Comparison of ENCODE assay signal across 32 mouse cellular contexts in the genomic region with DNA sequence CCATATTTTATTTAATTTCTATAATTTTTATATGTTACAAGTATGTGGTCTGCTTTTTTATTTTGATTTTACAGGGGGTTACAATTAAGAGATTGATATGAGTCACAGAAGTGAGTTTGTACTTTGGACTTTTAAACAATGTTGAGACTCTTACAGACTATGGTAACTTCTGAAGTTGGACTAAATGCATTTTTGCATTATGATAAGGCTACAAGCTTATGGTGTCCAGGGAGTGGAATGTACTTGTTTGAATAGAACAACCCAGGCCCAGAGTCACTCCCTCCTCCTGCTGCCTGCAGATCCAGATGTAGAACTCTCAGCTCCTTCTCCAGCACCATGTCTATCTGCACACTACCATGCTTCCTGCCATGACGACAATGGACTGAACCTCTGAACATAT.
"Had no signal": no experiment of that assay in that cellular context is flagged by ENCODE, and none has a peak within 500 bp of the region (broad histone marks: within the 10 kb centered on the region; RNA-seq: fewer than 3 reads in every experiment).

No protein-coding gene starts in this region.

- H3K4me3 ChIP-seq: left cerebral cortex, adult 2 months; limb, embryonic 10.5 days; limb, embryonic 12.5 days; limb, embryonic 13.5 days; limb, embryonic 15.5 days; liver, embryonic 12.5 days; liver, embryonic 13.5 days; liver, embryonic 15.5 days; lung, embryonic 15.5 days; megakaryocyte, embryonic 14.5 days; midbrain, embryonic 10.5 days; midbrain, embryonic 12.5 days; midbrain, embryonic 13.5 days; midbrain, embryonic 15.5 days; myocyte had no signal

- H3K9me3 ChIP-seq: limb, embryonic 10.5 days; limb, embryonic 12.5 days; limb, embryonic 13.5 days; limb, embryonic 15.5 days; liver, embryonic 12.5 days; liver, embryonic 13.5 days; liver, embryonic 15.5 days; lung, embryonic 15.5 days; megakaryocyte, embryonic 14.5 days; midbrain, embryonic 10.5 days; midbrain, embryonic 12.5 days; midbrain, embryonic 13.5 days; midbrain, embryonic 15.5 days had no signal

- H3K4me2 ChIP-seq: limb, embryonic 12.5 days; limb, embryonic 13.5 days; limb, embryonic 15.5 days; liver, embryonic 11.5 days; liver, embryonic 12.5 days; liver, embryonic 13.5 days; liver, embryonic 15.5 days; lung, embryonic 14.5 days; lung, embryonic 15.5 days; midbrain, embryonic 11.5 days; midbrain, embryonic 12.5 days; midbrain, embryonic 13.5 days; midbrain, embryonic 15.5 days had no signal

- H3K9ac ChIP-seq: limb, embryonic 12.5 days; limb, embryonic 13.5 days; limb, embryonic 15.5 days; liver, embryonic 12.5 days; liver, embryonic 13.5 days; liver, embryonic 14.5 days; liver, embryonic 15.5 days; liver, postnatal 0 days; lung, embryonic 14.5 days; lung, embryonic 15.5 days; midbrain, embryonic 12.5 days; midbrain, embryonic 13.5 days; midbrain, embryonic 15.5 days had no signal

- ATAC-seq: liver, embryonic 12.5 days; liver, postnatal 0 days; lung, postnatal 0 days; midbrain, embryonic 13.5 days; midbrain, embryonic 15.5 days; midbrain, embryonic 16.5 days had no signal

- H3K36me3 ChIP-seq: limb, embryonic 10.5 days; limb, embryonic 12.5 days; limb, embryonic 13.5 days; limb, embryonic 15.5 days; liver, embryonic 12.5 days; liver, embryonic 13.5 days; liver, embryonic 15.5 days; lung, embryonic 15.5 days; midbrain, embryonic 10.5 days; midbrain, embryonic 12.5 days; midbrain, embryonic 13.5 days; midbrain, embryonic 15.5 days had no signal

- H3K27me3 ChIP-seq: limb, embryonic 15.5 days; liver, embryonic 12.5 days; liver, embryonic 13.5 days; liver, embryonic 15.5 days; lung, embryonic 15.5 days; midbrain, embryonic 15.5 days had no signal

- DNase-seq: left cerebral cortex, postnatal 4 days; liver; liver, embryonic 13.5 days; liver, postnatal 0 days; lung, adult 18-20 months; lung, adult 2 months; lung, embryonic 14.5 days; lung, postnatal 10 days; lung, postnatal 14 days; lung, postnatal 36 days; lung, postnatal 4 days; midbrain, embryonic 14.5 days had no signal

- H3K4me1 ChIP-seq: limb, embryonic 10.5 days; limb, embryonic 12.5 days; limb, embryonic 13.5 days; limb, embryonic 15.5 days; liver, embryonic 12.5 days; liver, embryonic 13.5 days; liver, embryonic 15.5 days; lung, embryonic 15.5 days; midbrain, embryonic 10.5 days; midbrain, embryonic 12.5 days; midbrain, embryonic 13.5 days; midbrain, embryonic 15.5 days had no signal

- H3K27ac ChIP-seq: left cerebral cortex, adult 2 months; limb, embryonic 10.5 days; limb, embryonic 12.5 days; limb, embryonic 13.5 days; limb, embryonic 15.5 days; liver, embryonic 12.5 days; liver, embryonic 13.5 days; liver, embryonic 14.5 days; liver, embryonic 15.5 days; lung, embryonic 15.5 days; macrophage; midbrain, embryonic 10.5 days; midbrain, embryonic 12.5 days; midbrain, embryonic 13.5 days; midbrain, embryonic 15.5 days had no signal
